Mouse (Mus musculus) cerebellum, adult 8-10 months (tissue): ENCODE data around the gene Hdac11.

Experiments used
- DNase-seq: peaks from one replicate; pipeline ENCODE4 v3.0.0; 2022

The Hdac11 gene

DNA sequence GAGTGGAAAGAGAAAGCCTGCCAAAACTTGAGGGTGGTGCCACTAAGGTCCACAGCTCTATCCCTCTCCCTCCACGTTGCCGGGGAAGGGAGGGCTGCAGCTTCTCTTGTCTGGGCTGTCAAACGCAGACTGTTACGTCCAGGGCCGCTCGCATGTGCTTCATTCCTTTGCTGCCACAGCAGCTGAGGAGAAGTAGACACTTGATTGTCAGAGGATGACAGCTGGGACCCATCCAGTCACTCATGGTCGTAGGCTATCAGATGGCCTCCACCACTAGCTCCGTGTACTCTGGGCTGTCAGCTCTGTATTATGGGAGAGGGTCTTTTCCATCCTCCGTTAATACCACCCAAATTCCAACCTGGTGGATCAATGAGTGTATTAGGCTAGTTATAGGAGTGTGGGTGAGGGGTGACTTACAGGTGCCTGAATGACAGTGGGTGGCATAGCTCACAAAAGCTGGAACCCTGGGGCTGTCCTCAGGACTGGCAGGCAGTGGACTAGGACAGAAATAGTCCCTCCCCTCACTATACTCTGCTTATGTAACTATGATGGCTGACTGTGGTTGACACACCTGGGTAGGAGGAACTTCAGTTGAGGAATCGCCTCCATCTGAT lies 19.0 kb upstream of the Hdac11 start:
- no peak for DNase-seq

DNA sequence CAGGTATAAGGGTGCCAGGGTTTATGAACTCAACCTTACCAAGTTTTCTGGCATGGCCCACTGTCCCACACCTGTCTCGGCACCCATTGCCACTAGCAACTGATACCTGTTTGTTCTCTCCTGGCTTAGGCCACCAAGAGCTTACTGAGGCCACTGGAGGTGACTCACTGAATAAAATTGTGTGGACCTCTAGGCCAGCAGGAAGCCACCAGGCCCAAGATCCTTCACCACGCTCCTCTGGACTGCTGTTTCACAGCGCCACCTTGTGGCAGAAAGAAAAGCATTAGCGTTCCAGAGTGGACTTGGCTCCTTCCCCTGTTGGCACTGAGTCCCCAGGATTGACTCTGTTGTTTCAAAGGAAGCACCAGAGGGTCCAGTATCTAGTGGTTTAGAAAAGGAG lies 16.6 kb upstream of the Hdac11 start:
- DNase-seq, result peak; percentile 69

DNA sequence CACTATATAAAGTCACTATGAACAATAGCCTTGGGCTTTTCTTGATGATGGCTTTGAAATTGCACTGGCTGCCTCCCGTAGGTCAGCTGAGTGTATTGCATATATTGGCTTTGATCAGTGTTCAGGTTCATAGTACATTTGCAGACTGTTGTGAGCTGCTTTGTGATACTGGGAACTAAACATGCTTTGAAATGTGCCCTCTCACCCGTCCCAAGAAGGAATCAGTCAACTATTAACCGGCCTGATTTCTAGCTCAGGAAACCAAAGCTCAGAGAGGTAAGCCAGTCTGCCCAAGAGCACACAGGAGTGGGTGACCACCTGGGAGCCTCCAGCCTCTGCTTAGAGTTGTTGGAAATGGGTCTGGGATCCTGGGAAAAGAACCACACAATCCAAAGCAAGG lies 11.4 kb upstream of the Hdac11 start:
- DNase-seq, result no peak

DNA sequence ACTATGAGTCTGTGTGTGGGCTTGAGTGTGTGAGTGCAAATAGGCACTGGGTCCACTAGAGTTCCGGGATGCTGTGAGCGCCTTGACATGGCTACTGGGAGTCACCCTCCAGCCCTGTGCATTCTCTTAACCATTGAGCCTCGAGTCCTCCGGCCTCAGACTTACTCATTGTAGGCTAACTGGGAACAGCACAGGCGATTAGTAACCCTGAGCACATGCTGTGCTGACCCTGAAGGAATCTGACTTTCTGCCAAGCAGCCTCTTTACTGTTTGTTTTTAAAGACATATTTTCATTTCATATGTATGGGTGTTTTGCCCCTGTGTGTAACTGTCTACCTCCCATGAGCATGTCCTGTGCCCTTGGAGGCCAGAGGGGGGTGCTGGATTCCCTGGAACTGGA lies 10.9 kb upstream of the Hdac11 start:
- no peak for DNase-seq

DNA sequence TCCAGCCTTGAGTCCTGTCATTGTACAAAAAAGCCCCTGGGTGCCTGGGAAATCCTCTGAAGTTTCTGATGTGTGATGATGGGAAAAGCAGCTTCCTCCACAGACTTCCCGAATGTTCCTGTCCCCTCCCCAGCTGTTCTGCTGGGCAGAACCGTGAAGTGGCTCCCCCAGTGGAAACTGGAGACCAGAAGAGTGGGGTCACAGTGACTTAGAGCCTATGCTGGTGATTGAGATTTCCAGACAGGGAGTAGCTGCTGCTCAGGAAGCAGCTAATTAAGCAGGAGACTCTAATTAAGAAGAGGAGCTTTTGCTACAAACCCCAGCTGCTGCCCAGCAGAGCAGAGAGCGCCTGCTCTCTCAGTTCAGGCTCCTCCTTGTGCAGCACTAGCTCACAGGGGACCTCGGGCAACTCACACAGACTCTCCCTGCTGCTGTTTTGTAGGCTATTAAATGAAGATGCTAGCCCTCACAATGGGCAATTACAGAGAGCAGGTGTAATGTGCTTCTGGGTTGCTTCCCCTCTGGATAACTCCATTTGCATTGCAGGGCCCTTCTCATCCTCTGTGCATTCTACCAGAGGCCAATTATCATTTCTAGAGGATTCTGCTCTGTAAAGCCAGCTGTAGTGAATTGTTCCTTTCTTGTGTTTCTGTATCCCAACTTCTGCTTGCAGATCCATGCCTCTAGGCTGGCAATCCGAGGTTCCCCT lies 9.9 kb upstream of the Hdac11 start:
- no peak for DNase-seq

DNA sequence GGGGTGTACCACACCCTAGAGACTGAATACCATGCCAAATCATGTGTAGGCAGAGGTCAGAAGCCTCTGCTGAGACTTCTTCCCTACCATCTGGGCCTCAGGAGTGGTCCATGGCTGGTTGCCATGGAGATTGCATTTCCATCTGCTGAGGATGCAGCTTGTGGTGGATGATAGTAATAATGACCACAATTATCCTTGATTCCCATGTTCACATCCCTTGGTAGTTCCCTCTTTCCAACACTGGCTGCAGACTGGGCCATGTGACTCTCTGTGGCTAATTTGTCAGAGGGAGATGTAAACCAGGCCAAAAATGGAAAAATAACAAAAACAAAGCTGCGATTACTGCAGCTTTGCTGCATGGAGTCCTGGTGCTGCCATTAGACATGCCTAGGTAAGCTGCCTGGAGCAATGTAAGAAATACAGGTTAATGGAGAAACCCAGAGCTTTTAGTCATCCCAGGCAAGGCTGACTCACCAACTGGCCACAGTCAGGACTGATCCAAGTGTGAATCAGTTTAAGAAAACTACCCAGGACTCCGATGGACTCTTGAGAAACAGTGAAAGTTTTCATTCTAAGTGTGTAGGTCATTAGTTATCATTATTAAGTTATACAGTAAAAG lies 9.2 kb upstream of the Hdac11 start:
- DNase-seq, result peak; percentile 67

DNA sequence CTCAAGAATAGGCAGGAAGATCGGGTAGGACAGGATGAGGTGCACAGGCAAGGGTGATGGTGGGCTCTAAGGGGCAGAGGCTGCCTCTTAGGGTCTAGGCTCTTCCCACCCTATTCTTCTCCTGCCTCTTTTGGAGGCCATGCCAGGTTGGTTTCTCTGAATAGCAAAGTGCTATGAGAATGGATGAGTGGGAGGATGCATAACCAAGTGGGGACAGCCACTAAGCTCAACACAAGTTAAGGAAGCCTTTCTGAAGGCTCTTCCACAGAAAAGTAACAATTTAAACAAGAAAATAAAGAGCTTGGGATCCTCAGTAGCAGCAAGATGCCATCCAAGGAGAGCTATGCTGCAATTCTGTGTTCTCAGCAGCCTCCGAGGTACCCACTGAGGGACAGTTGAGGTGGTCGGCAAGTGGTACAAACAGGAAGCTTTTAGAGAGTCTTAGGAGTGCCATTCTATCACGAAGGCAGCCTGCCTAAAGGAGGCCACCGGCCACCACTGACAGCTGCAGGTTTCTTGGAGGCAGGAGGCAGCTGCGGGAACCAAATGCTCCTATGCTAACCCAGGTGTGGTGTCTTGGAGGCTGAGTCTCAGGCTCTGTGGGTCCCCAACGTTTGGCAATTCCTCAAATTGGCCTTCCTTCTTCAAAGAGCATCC lies 3.4 kb upstream of the Hdac11 start:
- DNase-seq, result no peak

DNA sequence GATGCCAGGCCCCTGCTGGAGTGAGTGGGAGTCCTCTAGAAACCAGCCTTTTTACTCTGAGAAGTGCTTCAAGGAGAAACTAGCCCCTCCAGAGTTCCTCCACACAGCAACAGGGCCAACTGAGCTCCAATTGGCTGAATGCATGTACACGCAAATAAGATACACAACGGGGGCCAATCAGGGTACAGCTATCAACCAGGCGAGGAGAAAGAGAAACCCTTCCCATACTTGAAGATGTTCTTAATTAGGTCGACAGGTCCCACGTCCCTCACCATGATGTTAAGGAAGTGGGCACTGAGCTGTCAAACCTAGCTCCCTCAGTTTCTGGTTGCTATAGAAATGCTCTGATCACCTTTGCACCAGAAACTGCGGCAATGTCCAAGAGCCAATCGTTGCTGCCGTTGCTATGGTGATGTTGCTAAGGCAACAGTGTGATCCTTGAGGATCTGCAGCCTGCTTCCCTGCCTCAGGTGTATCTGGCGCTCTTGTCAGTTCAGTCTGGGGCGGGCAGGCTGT lies 2.9 kb upstream of the Hdac11 start:
- peak; percentile 50 for DNase-seq

DNA sequence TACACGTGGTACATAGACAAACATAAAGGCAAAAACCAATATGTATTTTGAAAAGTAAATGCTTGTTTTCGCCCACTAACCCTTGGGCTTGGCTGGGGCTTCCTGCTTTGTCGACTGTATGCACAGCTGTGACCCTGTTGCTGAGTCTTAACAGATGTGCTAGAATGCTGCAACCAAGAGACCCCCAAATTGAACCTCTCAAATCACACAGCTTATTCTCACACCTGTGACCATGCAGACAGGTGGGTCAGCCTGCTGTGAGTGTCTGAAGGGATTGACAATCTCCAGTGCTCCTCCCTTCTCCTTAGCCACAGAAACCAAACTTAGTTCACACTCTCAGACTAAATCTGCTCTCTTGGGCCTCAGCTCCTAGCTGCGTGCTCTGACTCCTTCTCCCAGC lies 1.8 kb upstream of the Hdac11 start:
- no peak for DNase-seq

DNA sequence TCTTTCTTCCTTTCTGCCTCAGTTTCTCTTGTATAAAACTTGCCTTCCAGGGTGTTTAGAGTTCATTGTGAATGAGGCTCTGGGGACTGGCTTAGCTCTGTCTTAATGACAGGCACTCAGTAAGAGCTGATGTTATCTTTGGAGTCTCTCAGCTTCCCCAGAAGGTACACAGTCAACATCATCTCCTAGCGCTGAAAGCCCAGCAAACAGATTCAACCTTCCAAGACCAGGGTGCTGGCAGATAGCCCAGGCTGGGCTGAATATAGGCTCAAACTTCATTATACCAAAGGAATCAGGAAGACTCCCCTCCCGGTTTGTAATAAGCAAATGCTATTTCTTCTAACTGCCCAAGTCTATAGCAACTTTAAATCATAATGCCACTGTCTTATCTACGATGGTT lies 1.2 kb upstream of the Hdac11 start:
- no peak for DNase-seq

DNA sequence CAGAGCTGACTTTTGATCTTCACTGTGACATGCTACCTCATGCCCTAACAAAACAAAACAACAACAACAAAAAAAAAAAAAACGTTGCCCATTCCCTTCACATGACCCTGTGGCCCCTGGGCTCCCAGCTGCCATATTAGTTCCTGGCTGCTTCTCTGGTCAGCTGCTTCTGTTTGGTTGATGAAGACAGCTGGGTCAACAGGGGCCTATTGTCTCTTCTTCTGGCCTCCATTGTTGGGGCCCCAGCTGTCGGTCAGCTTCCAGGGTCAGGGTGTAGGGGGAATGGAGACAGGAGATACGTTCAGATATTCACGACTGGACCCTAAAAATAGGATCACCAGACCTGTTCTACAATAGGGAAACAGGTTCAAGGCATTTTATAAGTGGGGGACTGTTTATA lies 403 bp upstream of the Hdac11 start:
- no peak for DNase-seq

DNA sequence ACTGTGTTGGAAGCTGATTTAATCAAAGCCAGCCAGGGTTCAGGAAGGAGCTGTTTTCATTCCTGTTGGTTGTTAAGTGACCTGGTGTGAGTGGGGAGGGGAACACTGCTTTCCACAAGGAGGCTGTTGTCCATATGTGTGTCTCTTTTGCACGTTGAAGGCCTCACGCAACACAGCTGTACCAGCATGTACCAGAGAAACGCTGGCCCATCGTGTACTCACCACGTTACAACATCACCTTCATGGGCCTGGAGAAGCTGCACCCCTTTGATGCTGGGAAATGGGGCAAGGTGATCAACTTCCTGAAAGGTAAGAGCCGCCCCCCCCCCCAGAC lies 739 bp downstream of the Hdac11 start:
- peak; percentile 53 for DNase-seq

DNA sequence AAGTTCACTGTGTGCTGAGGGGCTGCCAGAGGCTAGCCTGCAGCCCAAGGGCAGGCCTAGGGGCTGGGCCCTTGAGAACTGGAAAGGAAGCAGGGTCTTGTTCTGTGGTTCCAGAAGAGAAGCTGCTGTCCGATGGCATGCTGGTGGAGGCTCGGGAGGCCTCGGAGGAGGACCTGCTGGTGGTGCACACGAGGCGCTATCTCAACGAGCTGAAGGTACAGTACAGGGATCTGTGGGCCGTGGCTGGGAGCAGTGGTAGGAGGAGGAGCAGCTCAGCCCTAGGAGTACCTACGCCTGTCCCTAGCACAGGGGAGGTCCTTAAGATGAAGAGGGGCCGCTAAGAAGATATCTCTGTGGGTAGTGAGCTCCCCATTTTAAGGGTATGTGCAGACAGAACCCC lies 2.6 kb downstream of the Hdac11 start:
- no peak for DNase-seq

DNA sequence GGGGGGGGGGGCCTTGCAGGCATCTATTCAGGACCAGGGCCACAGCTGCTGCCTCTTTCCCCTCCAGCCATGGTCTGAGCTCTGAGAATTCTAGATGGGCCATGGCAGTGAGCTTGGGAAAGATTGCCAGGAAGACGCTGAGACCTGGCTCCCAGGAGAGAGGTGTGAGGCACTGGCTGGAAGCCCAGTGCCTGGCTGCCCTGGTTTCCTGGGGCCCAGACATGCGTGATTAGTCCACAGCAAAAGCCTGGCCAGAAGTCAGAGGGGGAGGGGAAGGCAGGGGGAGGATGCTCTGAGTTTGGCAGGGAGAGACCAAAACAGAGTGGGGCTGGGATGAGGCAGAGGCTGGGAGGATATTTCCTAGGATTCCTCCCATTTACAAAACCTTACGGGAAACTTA lies 3.9 kb downstream of the Hdac11 start:
- DNase-seq, result peak; percentile 94

DNA sequence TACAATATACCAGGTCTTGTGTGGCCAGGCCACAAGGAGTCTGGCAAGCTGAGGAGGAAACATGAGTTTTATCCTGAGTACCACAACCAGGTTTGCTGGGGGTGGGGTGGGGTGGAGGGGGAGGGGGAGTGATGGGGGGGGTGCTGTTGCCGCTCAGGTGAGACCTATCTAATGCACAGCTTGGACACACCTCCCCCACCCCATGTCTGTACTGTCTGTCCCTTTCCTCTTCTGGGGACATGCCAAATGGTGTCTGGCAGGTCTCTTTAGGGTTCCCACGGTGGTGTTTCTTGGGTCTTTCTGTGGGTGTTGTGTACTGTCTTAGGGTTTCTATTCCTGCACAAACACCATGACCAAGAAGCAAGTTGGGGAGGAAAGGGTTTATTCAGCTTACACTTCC lies 4.5 kb downstream of the Hdac11 start:
- peak; percentile 36 for DNase-seq

DNA sequence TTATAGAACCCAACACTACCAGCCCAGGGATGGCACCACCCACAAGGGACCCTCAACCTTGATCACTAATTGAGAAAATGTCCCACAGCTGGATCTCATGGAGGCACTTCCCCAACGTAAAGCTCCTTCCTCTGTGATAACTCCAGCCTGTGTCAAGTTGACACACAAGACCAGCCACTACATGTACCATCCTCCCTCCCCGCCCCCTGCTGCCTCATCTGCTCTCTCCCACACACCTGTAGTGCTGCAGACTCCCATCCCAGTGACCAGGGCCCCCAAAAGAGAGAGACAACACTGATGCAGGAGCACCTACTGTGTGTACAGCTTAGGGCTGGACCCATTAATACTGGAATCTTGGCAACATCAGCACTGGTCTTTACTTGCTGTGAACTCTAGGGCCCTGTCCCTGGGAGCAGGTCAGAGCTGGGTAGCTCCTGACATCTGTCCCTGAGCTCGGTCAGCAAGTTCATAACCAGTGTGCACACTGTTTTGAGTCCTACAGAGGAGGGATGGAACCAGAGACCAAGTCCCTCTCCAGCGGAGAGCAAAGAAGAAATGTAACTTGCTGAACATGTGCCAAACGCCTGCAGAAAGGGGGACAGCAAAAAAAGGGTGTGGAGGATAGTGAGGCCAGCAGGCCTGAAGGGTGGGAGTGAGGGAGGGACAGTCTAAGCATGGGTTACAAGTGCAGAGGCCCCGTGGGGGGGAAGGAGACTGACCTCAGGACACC lies 5.2 kb downstream of the Hdac11 start:
- DNase-seq, result no peak

DNA sequence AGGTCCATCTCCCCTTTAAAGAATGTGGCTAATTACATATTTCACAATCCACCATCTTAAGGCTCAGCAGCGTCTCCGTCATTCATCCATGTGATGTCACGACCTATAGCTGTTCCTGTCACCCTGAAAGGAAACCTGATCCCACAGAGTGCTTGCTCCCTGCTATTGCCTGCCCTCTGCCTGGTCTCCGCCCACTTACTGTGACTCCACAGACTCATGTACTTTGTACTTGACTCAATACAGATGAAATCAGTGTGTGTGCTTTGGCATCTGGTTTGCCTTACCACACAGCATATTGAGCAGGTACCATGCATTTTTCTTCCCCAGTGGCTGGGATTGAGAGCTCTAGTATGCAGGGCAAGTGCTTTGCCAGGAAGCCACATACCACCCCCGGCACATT lies 5.8 kb downstream of the Hdac11 start:
- DNase-seq, result no peak

DNA sequence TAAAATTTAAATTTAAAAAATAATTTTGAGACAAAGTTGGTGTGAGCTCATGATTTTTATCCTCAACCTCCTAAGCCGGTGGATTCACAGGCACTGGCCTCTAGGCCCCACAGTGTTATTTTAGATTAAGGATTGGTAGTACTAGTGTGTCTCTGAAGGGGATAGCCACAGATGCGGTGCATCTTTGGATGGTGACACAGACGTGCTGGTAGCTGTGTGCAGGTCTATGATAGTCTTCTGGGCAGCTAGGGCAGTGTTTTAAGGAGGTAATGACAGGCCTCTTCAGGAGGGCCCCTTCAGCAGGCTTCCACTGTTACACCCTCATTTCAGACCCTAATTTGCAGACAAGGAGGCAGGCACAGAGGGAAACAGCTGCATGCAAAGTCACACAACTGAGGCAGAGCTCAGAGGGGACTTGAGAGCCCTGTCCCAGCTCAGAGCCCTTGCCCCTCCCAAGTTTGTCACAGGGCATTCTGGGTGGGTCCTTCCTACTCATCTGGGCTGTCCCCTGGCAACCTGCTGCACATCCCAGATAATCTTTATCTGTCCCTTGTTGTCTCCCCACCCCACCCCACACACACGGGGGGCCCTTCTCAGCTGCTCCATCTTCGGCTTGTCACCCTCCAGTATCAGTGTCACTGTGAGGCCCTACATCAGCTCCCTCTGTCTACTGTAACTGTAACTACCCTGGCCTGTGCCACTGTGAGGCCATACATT lies 6.9 kb downstream of the Hdac11 start:
- no peak for DNase-seq

DNA sequence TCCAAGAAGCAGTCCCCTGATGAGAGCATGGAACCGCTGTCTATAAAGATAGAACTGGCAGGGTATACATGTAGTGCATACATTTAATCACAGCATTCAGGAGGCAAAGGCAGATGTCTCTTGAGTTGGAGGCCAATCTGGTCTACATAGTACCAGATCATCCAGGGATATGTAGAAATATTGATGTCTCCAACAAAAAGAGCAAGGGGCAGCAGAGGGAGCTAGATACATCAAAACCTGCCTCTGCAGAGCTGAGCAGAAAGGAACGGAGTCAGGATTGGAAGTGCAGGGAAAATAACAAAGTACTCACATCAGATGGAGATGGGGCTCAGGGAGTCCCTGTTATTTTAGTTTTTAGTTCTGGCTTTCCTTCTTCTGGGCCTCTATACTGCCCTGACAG lies 8.1 kb downstream of the Hdac11 start:
- no peak for DNase-seq

DNA sequence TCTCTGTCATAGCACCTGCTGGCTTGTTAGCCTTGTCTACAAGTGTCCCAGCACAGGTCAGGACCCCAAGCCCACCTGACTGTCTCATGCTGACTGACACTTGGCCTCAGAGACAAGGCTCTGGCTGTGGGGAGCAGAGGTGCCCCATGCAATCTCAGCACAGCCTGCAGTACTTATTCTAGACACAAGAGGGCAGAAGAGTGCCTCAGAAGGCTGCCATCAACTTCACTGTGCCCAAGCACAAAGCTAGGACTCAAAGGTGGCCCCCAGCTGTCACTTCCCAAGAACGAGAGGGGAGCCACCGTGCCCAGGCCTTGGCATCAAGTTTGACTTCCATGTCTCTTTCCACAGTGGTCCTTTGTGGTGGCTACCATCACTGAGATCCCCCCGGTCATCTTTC lies 8.7 kb downstream of the Hdac11 start:
- DNase-seq, result peak; percentile 85

DNA sequence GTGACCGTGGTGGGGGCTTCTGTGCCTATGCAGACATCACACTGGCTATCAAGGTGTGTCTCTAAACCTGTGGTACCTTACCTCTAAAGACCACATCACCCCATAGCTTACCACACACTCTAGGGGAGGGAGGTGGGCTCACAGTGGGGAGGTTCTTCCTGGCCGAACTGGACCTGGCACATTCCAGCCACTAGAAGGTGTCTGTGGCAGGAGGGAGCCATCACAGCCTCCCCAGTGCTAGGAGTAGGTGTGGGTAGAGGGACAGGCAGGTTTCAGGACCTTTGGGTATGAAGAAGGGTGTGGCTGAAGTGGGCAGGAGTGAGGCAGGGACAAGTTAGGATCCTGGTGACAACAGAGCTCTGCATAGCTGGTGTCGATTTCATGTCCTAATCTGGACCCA lies 11.4 kb downstream of the Hdac11 start:
- DNase-seq, result no peak

DNA sequence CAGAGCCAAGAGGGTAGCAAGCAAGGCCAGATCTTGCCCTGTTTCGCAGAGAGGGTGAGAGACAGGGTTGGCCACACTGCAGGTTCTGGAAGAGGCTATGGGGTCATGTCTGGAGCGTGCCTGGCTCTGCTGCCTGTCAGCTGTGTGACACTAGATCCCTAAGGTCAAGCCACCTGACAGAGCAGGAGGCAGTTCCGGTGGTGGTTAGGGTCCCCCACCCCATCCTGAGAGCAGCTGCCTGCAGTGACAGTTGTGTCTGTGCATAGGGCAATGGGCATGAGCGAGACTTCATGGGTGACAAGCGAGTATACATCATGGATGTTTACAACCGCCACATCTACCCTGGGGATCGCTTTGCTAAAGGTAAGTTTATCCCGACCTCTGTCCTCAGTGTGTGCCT lies 12.7 kb downstream of the Hdac11 start:
- no peak for DNase-seq
